Mouse (Mus musculus) embryonic fibroblast, embryonic 13.5 days (primary cell): ENCODE measurements around the gene Jph2.

Experiments
- CTCF ChIP-seq: IDR thresholded peaks from 2 replicates; pipeline ENCODE4 v1.5.1; 2011; ENCODE audit warnings: mild to moderate bottlenecking, control low read depth, low read length, moderate library complexity, borderline replicate concordance; ENCODE audit not compliant: insufficient read depth
- POLR2A ChIP-seq: IDR thresholded peaks from 2 replicates; pipeline ENCODE4 v1.6.1; 2011; ENCODE audit warnings: low read depth, mild to moderate bottlenecking, control low read depth, low read length, moderate library complexity

DNA sequence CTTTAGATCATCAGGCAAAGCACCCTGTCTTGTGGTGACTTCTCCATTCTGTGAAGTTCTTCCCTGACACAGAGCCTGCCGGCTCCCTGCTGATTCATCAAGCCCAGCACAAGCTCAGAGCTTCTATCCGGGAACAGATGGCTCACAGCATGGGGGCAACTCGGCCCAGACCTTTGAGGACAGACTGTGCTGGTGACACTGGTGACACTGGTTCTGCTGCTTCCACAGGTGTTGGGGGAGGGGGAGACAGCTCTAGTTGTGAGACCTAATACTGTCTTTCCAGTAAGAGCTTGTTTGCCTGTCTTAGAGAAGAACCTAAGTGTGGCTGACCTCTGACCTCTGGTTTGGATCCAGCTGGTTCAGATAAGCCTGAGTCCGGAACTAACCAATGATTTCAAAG is 36.2 kb upstream of the Jph2 start:
- TF ChIP-seq CTCF (no peak), POLR2A (no peak)
